Mouse (Mus musculus) thymus, postnatal 10 days (tissue): ENCODE measurements at regions not wholly inside any gene's neighbourhood (a gene's known extent, or its start where the extent isn't known, plus 50 kb on each side); places are given as distances from the start of the nearest gene placed in this dataset.
"Not testable (repeated sequence)": the region's sequence is repeated elsewhere in the genome, so short reads cannot be mapped to it uniquely, and the experiment has no call there.

ENCODE experiments used
- DNase-seq, 2 experiments: peaks; one replicate each; pipeline ENCODE4 v3.0.0; 2021; ENCODE audit warnings: low spot score in 2 of 2

- no peak for DNase-seq
Observed at GRCm38 (mm10) chr16:12516834-12517685, 533.1 kb downstream of the Shisa9 start.

GRCm38 (mm10) chr16:12518264-12518663, 534.4 kb downstream of the Shisa9 start:
- no peak for DNase-seq

GRCm38 (mm10) chr16:12521711-12522476, 538.0 kb downstream of the Shisa9 start:
- DNase-seq = no peak

GRCm38 (mm10) chr16:12548462-12548861, 561.0 kb upstream of the Ercc4 start:
- no peak for DNase-seq

- no peak for DNase-seq
Observed at GRCm38 (mm10) chr16:12588889-12589288, 520.6 kb upstream of the Ercc4 start.

- no peak for DNase-seq
Observed at GRCm38 (mm10) chr16:12608259-12608658, 501.2 kb upstream of the Ercc4 start.

- DNase-seq = no peak
Observed at GRCm38 (mm10) chr16:12611106-12611505, 498.4 kb upstream of the Ercc4 start.

GRCm38 (mm10) chr16:12617781-12618180, 491.7 kb upstream of the Ercc4 start:
- no peak for DNase-seq

GRCm38 (mm10) chr16:12632533-12632932, 477.0 kb upstream of the Ercc4 start:
- DNase-seq = no peak

GRCm38 (mm10) chr16:12638971-12639640, 470.4 kb upstream of the Ercc4 start:
- no peak for DNase-seq

GRCm38 (mm10) chr16:12643053-12643452, 466.4 kb upstream of the Ercc4 start:
- DNase-seq = no peak

- no peak for DNase-seq
Observed at GRCm38 (mm10) chr16:12644621-12645020, 464.9 kb upstream of the Ercc4 start.

- DNase-seq = no peak
Observed at GRCm38 (mm10) chr16:12652180-12652579, 457.3 kb upstream of the Ercc4 start.

GRCm38 (mm10) chr16:12673656-12674055, 435.8 kb upstream of the Ercc4 start:
- not testable (repeated sequence) for DNase-seq

- DNase-seq = no peak
Observed at GRCm38 (mm10) chr16:12681474-12681873, 428.0 kb upstream of the Ercc4 start.

- DNase-seq = no peak
Observed at GRCm38 (mm10) chr16:12685816-12686215, 423.7 kb upstream of the Ercc4 start.

- DNase-seq = no peak
Observed at GRCm38 (mm10) chr16:12691776-12692175, 417.7 kb upstream of the Ercc4 start.

GRCm38 (mm10) chr16:12692739-12693292, 416.7 kb upstream of the Ercc4 start:
- DNase-seq = no peak

GRCm38 (mm10) chr16:12693346-12693745, 416.1 kb upstream of the Ercc4 start:
- DNase-seq = no peak

GRCm38 (mm10) chr16:12694646-12695045, 414.8 kb upstream of the Ercc4 start:
- DNase-seq = no peak

GRCm38 (mm10) chr16:12696939-12697621, 412.4 kb upstream of the Ercc4 start:
- DNase-seq = no peak
